Mouse (Mus musculus): ENCODE measurements around the gene Sec23a. TPM values are rescaled to one million over a fixed set of nuclear protein-coding genes. Genes with fewer than 3 reads are reported as not detected.

Sec23a gene
- 10 to 100 TPM; 17.9 to 18.2 TPM for total RNA-seq (2023)

DNA sequence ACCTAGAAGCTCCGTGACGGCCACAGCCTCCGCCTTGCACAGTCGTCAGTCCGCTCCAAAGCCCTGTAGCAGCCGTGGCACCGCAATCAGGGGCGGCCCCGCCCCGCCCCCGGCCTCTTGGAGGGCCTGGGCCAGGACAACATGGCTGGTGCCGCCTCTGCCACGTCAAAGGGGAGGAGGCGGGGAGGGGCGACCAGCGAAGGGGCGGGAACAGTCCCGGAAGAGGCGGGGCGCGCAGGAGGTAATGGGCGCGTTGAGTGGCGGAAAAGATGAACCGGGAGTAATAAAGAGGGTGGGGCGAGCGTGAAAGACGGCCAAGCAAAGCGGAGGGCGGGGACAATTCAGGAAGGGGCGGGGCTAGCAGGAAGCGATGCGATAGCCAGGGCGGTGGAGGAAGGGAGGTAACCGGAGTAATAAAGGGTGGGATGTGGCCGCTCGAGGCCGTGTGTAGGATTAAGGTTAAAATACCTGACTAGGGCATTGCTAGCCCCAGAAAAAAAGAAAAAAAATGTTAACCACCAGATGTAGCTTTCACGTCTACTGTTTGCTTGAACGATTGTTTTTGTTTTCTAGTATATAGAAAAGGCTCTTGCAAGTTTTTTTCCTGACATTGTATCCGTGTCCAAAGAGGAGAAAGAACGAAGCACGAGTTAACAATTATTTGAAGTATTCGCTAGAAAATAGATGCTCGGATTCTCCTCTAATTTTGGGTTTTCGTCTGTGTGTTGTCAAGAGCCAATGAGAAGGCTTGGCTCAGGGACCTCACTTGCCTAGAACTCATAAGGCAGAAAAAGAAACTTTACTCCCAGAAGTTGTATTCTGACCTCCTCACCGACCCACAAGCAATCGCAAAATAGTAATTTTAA, at the start of gene Sec23a:
TSS of gene Sec23a (minus strand) at position 174 of the 866 bp plus-strand sequence.

GRCm38 (mm10) chr12:59060993-59061595, 49.3 kb upstream of the Sec23a start, which contains the start of gene Trappc6b:
Gene Trappc6b (minus strand): TSS chr12:59061472.

DNA sequence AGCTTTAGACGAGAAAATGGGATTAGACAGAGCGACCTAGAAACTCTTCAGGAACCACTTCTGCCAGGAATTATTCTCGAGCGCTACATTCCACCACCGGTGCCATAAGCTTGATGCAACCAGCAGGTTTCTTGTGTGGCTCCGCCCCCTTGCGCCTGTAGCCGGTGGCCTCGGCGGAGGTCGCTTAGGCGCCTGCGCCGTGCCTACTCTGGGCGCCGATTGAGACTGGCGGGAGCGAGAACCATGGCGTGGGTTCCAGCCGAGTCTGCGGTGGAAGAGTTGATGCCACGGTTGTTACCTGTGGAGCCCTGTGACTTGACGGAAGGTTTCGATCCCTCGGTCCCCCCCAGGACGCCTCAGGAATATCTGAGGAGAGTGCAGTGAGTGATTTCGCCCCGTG, 1.4 kb upstream of the Sec23a start, which contains the start of gene Gemin2:
TSS of gene Gemin2 (plus strand) at position 160 of the 400 bp plus-strand sequence.

Other genes with a start within 250 kb of the Sec23a start
- 1 to 10 TPM; 7.5 to 8.8 TPM for gene Gemin2, start 1.4 kb upstream of the Sec23a start, total RNA-seq (2023)
- gene Trappc6b, start 49.5 kb upstream of the Sec23a start, total RNA-seq (2023) = 10 to 100 TPM; 49.3 to 49.8 TPM
- 10 to 100 TPM; 34.2 to 51.2 TPM for gene Pnn, start 54.9 kb upstream of the Sec23a start, total RNA-seq (2023)
- 100 to 1,000 TPM; 115 to 120 TPM for gene Mia2, start 83.8 kb upstream of the Sec23a start, total RNA-seq (2023)
- gene Fbxo33, start 207.7 kb upstream of the Sec23a start, total RNA-seq (2023) = 10 to 100 TPM; 21.9 to 39.0 TPM

Measured in neutrophil, adult 83 days (primary cell).